Mouse (Mus musculus): ENCODE data around the gene Lcp2.

DNA sequence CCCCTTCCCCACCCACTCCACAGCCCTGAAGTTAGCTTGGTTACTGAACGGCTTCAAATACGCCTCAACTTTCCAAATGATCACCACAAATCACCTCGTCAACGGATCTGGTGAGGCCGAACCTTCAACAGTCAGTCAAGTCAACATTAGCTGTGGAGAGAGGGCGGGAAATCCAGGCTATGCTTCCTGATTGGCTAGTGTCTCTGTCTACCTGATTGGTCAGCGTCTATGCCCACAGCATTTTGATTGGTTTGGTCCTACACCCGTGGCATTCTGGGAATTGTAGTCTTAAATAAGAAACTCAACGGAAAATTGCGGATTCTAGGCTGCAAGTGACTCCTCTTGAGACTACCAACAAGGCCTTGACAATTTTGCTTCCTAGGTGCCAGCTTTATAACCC, 51.7 kb downstream of the Lcp2 start, which contains the start of gene 4930469K13Rik:
- TF ChIP-seq CTCF (IDR thresholded peaks at IDR 0.05; ENCODE audit: low read depth, low read length) = no peak
- TF ChIP-seq POLR2A (IDR thresholded peaks at IDR 0.05; ENCODE audit: borderline replicate concordance, low read depth, low read length) = no peak

Measured in bone marrow macrophage, adult 2 months (primary cell).